Mouse (Mus musculus) embryo, embryonic 9.5 days (tissue): ENCODE measurements at regions not wholly inside any gene's neighbourhood (a gene's known extent, or its start where the extent isn't known, plus 50 kb on each side); places are given as distances from the start of the nearest gene placed in this dataset.

Source experiments
- DNase-seq: peaks from one replicate; pipeline ENCODE4 v3.0.0-alpha.2; 2017; ENCODE audit errors: extremely low spot score

GRCm38 (mm10) chr9:94467846-94468245 is 70.0 kb downstream of the 1190002N15Rik start:
- DNase-seq, result no peak

- no peak for DNase-seq
Observed at GRCm38 (mm10) chr9:94456085-94456531, 81.8 kb downstream of the 1190002N15Rik start.

- DNase-seq, result no peak
Observed at GRCm38 (mm10) chr9:94455466-94455865, 82.4 kb downstream of the 1190002N15Rik start.

- no peak for DNase-seq
Observed at GRCm38 (mm10) chr9:94449911-94450310, 88.0 kb downstream of the 1190002N15Rik start.

GRCm38 (mm10) chr9:94446182-94446763 is 91.6 kb downstream of the 1190002N15Rik start:
- DNase-seq, result no peak

GRCm38 (mm10) chr9:94444140-94444789 is 93.6 kb downstream of the 1190002N15Rik start:
- DNase-seq, result no peak

- no peak for DNase-seq
Observed at GRCm38 (mm10) chr9:94441393-94441792, 96.5 kb downstream of the 1190002N15Rik start.

- DNase-seq, result no peak
Observed at GRCm38 (mm10) chr9:94433468-94433867, 104.4 kb downstream of the 1190002N15Rik start.

- no peak for DNase-seq
Observed at GRCm38 (mm10) chr9:94432144-94432747, 105.6 kb downstream of the 1190002N15Rik start.

- no peak for DNase-seq
Observed at GRCm38 (mm10) chr9:94431540-94431939, 106.3 kb downstream of the 1190002N15Rik start.

GRCm38 (mm10) chr9:94430996-94431395 is 106.9 kb downstream of the 1190002N15Rik start:
- no peak for DNase-seq

GRCm38 (mm10) chr9:94426740-94427139 is 111.1 kb downstream of the 1190002N15Rik start:
- no peak for DNase-seq

- DNase-seq, result no peak
Observed at GRCm38 (mm10) chr9:94425804-94426203, 112.1 kb downstream of the 1190002N15Rik start.

GRCm38 (mm10) chr9:94424438-94425135 is 113.3 kb downstream of the 1190002N15Rik start:
- DNase-seq, result no peak

GRCm38 (mm10) chr9:94410546-94410945 is 127.3 kb downstream of the 1190002N15Rik start:
- no peak for DNase-seq

- peak; percentile 22 for DNase-seq
Observed at GRCm38 (mm10) chr9:94410042-94410441, 127.8 kb downstream of the 1190002N15Rik start.

GRCm38 (mm10) chr9:94408635-94409323 is 129.1 kb downstream of the 1190002N15Rik start:
- no peak for DNase-seq

GRCm38 (mm10) chr9:94407671-94408070 is 130.2 kb downstream of the 1190002N15Rik start:
- no peak for DNase-seq

GRCm38 (mm10) chr9:94404551-94404950 is 133.3 kb downstream of the 1190002N15Rik start:
- DNase-seq, result no peak

- no peak for DNase-seq
Observed at GRCm38 (mm10) chr9:94400596-94400995, 137.3 kb downstream of the 1190002N15Rik start.

- DNase-seq, result no peak
Observed at GRCm38 (mm10) chr9:94395215-94395614, 142.7 kb downstream of the 1190002N15Rik start.

GRCm38 (mm10) chr9:94386190-94386589 is 151.7 kb downstream of the 1190002N15Rik start:
- DNase-seq, result no peak
